Mouse (Mus musculus) left cerebral cortex, adult 18-20 months (tissue): ENCODE data around the gene Ggt5. TPM values are rescaled to one million over a fixed set of nuclear protein-coding genes. Genes with fewer than 3 reads are reported as not detected.

Source experiments
- DNase-seq, 2 experiments: peaks; one replicate each; pipeline ENCODE4 v3.0.0; 2021 to 2022; ENCODE audit warnings: low spot score in 2 of 2, mixed read lengths in 1 of 2
- total RNA-seq, 2 experiments: library from RNA; stranded (reverse); gene quantifications; 2 replicates each; pipeline ENCODE4 v1.2.3; 2021

Gene Ggt5
- total RNA-seq, 2 experiments from 2014 or later = 2.2 to 2.9 TPM

- DNase-seq = no peak
Measured at GRCm38 (mm10) chr10:75620818-75621217, 31.7 kb downstream of the Ggt5 start.

- DNase-seq = no peak
Measured at GRCm38 (mm10) chr10:75625920-75626319, 36.8 kb downstream of the Ggt5 start.

- DNase-seq = no peak
Measured at GRCm38 (mm10) chr10:75626991-75627390, 37.9 kb downstream of the Ggt5 start.

GRCm38 (mm10) chr10:75627490-75627889 is 38.4 kb downstream of the Ggt5 start:
- no peak for DNase-seq

- no peak for DNase-seq
Measured at GRCm38 (mm10) chr10:75632633-75633032, 43.5 kb downstream of the Ggt5 start.

GRCm38 (mm10) chr10:75633048-75633447 is 43.9 kb downstream of the Ggt5 start:
- DNase-seq = no peak

GRCm38 (mm10) chr10:75633576-75634139 is 44.5 kb downstream of the Ggt5 start:
- no peak for DNase-seq

- DNase-seq = no peak
Measured at GRCm38 (mm10) chr10:75634610-75635009, 45.5 kb downstream of the Ggt5 start.

GRCm38 (mm10) chr10:75635019-75635692 is 46.0 kb downstream of the Ggt5 start:
- DNase-seq = no peak

- DNase-seq = peak; percentile 90 to 91
Measured at GRCm38 (mm10) chr10:75635693-75636055, 46.5 kb downstream of the Ggt5 start.

GRCm38 (mm10) chr10:75636084-75636786 is 47.1 kb downstream of the Ggt5 start:
- no peak for DNase-seq

- DNase-seq = no peak
Measured at GRCm38 (mm10) chr10:75637711-75638110, 48.6 kb downstream of the Ggt5 start.

GRCm38 (mm10) chr10:75641721-75642222 is 52.6 kb downstream of the Ggt5 start:
- DNase-seq = no peak

- DNase-seq = no peak
Measured at GRCm38 (mm10) chr10:75642436-75642835, 53.3 kb downstream of the Ggt5 start.

GRCm38 (mm10) chr10:75642891-75643290 is 53.8 kb downstream of the Ggt5 start:
- no peak for DNase-seq

- no peak for DNase-seq
Measured at GRCm38 (mm10) chr10:75643741-75644343, 54.7 kb downstream of the Ggt5 start, which contains the start of gene Susd2. TSS of gene Susd2 (minus strand) at chr10:75644008.

- DNase-seq = no peak
Measured at GRCm38 (mm10) chr10:75645616-75646015, 56.5 kb downstream of the Ggt5 start.

GRCm38 (mm10) chr10:75646406-75646805 is 57.3 kb downstream of the Ggt5 start:
- DNase-seq = no peak

- peak in 1 of 2 experiments; percentile 39 for DNase-seq
Measured at GRCm38 (mm10) chr10:75647362-75647761, 58.2 kb downstream of the Ggt5 start.

- DNase-seq = no peak
Measured at GRCm38 (mm10) chr10:75648091-75648490, 59.0 kb downstream of the Ggt5 start.

GRCm38 (mm10) chr10:75649001-75649400 is 59.9 kb downstream of the Ggt5 start:
- no peak for DNase-seq
